Mouse (Mus musculus) adipose tissue, adult 10 weeks (tissue): Measurements from ENCODE around the gene Hoxa5. TPM values are rescaled to one million over a fixed set of nuclear protein-coding genes. Genes with fewer than 3 reads are reported as not detected.

Experiments
- polyA plus RNA-seq: library from polyadenylated mRNA; stranded (reverse); fragments of 350-450 nt; fragmentation: Illumina TruSeq; extraction: RNeasy Lipid Tissue Mini Kit (QIAGEN cat#74804); gene quantifications from one replicate; pipeline ENCODE4 v1.2.3, GENCODE M21; 2014; ENCODE audit warnings: low read depth, low replicate concordance

Gene Hoxa5
- 11.7 TPM for polyA plus RNA-seq

DNA sequence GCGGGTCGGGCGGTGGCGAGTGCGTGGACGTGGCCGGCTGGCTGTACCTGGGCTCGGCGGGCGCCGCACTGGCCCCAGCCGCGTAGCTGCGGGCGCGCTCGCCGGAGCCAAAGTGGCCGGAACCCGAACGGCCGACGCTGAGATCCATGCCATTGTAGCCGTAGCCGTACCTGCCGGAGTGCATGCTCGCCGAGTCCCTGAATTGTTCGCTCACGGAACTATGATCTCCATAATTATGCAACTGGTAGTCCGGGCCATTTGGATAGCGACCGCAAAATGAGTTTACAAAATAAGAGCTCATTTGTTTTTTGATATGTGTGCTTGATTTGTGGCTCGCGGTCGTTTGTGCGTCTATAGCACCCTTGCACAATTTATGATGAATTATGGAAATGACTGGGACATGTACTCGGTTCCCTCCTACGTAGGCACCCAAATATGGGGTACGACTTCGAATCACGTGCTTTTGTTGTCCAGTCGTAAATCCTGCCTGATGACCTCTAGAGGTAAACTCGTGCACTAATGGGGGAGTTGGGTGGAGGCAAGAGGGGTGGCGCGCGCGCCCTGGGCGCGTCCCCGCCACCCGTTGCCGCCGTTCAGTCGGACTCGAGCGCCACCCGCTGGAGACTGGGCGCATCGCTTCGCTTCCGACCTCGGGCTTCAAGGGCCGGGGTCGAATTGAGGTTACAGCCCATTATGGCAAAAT lies at the start of gene Hoxa5:
Gene Hoxa5 (minus strand): TSS at position 538 of the 703 bp plus-strand sequence.

DNA sequence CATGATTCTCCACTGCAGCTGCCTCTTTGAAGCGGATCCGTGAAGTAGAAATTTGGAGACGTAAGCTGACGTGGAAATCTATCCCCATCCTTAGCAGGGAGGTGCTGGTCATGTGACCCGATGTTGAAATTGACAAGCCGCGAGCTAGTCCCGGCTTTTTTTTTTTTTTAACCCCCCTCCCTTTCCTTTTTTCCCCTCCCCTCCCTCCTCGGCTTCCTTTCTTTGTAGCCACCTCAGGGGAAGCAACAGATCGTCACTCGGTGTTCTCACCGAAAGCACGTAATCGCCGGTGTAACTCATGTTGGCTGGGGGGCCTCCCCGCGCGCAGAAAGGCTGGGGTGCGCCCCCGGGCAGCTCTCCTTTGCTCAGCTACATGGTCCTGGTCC lies 41.4 kb upstream of the Hoxa5 start, which contains the start of gene Hoxa11:
Gene Hoxa11 (minus strand): TSS at position 54 of the 386 bp plus-strand sequence.

GRCm38 (mm10) chr6:52240389-52241000 lies 36.1 kb upstream of the Hoxa5 start, which contains the start of gene Hoxa10:
Hoxa10 (minus strand) TSS chr6:52240854.

GRCm38 (mm10) chr6:52230516-52231165 lies 26.3 kb upstream of the Hoxa5 start, which contains the start of gene Hoxa9:
Hoxa9 (minus strand) TSS chr6:52231089.

DNA sequence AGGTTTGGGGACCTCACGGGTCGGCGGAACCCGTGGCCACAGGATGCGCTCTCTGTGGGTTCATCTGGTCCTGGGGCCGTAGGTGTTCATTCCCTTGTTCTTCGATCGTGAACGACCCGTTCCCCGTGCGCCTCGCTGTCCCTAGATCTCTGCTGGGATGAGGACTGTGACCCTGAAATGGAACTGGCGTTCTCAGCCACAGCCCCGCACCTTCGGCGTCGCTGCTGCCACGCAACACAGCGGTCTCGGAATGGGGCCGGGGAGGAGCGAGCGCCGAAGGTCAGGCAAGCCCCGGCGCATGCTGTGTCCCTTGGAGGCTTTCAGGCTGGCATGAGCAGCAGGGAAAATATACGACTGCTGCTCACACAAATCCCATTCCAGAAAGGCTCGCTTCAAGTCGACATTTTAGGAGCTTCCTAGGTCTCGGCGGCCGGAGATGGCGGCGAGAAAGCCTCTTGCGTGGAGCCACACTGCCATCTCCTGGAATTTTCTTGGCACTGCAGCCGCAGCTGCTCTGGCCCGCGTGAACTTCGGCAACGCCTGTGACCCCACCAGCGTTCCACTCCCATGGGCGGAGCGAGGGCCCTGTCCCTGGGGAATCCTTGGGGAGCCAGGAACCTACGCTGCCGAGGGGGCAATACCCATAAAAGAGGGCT lies 17.1 kb upstream of the Hoxa5 start, which contains the start of gene Hoxa7:
Gene Hoxa7 (minus strand): TSS at position 518 of the 656 bp plus-strand sequence.

DNA sequence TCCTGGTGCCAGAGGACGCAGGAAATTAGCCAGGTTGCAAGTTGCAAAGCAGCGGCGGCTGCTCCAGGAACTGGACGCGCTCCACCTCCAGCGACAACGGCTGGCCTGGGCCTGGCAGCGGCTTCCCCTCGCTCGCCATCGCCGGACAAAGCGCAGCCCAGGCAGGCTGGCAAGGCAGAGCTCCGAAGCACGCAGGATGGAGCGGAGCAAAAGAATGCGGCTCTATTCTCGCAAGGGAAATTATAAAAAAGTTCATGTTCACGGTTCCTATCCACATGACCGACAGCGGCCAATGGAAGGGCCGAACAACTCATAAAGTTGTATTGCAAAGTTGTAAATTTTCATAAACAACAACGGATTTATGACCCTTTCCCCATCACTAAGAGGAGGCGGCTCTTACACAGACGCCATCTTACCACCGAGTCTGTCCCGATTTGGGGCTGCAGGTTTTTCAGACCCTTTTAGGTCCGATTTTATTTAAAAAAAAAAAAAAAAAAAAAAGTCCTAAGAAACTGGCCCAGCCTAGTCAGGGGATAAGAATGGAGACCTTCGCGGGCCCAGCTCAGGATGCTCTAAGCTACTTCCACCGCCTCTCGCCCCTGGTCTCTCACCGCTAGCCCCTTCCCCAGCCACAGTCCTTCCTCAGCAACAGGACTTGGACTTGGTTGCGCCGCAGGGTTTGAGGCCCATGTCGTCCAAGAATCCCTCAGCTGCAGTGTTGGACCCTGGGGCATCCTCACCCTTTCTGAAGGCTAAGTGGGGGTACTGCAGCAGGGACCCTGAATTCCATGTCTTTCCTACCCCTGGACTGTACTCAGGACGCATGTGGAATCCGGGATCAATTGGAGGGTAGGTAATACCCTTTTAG lies 9.0 kb upstream of the Hoxa5 start, which contains the start of the genes Hoxa3 and Gm28308:
Gene Hoxa3 (minus strand): TSS at position 218 of the 868 bp plus-strand sequence.
Gene Gm28308 (minus strand): TSS at position 221 of the 868 bp plus-strand sequence.

GRCm38 (mm10) chr6:52208072-52208867 lies 3.9 kb upstream of the Hoxa5 start, which contains the start of gene Hoxa6:
Hoxa6 (minus strand) TSS chr6:52208722.

DNA sequence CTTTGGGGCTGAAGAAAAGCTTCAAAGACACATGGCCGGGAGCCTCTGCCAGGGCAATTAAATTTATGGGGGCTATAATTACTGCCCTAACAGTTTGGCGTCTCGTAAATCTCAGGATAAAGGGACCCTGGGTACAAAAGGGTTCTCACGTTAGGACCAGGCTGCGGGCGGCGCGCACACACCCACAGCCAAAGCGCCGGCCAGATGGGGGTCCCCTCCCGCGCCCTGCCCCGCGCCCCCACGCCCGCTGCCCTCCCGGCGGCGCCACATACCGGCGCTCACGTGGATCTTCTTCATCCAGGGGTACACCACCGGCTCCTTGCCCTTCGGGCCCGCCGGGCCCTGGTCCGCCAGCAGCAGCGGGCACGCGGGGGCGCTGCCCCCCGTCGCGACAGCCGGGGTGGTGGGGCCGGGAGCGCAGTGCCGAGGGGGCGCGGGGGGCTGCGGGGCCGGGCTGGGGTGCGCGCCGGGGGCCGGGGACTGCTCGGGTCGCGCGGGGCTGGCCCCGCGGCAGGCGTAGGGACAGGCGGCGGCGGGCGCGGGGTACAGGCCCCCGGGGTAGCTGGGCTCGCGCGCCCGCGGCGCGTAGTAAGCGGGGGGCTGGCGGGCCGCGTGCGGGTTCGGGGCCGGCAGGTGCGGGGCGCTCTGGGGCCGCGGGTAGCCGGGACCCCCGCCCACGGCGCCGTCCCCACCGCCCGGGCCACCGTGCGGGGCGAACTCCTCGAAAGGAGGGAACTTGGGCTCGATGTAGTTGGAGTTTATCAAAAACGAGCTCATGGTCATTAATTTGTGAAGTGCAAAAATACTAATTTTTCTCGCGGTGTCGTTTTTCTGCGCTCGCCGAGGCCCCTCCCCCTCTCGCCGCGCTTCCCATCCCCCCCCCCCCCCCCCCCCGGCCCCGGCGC lies 13.2 kb downstream of the Hoxa5 start, which contains the start of gene Hoxa4:
Gene Hoxa4 (minus strand): TSS at position 848 of the 905 bp plus-strand sequence.

GRCm38 (mm10) chr6:52177061-52177735 lies 27.2 kb downstream of the Hoxa5 start, which contains the start of gene 5730596B20Rik:
5730596B20Rik (plus strand) TSS chr6:52177498.

GRCm38 (mm10) chr6:52164626-52165440 lies 39.6 kb downstream of the Hoxa5 start, which contains the start of gene Hoxa2:
Hoxa2 (minus strand) TSS chr6:52164831.

GRCm38 (mm10) chr6:52158276-52159051 lies 45.9 kb downstream of the Hoxa5 start, which contains the start of gene Hoxa1:
Hoxa1 (minus strand) TSS chr6:52158317.

Other genes starting within 250 kb of the Hoxa5 start
- 39.8 TPM for gene Skap2, start 192.0 kb downstream of the Hoxa5 start, polyA plus RNA-seq
- gene Hoxa1, start 46.3 kb downstream of the Hoxa5 start, polyA plus RNA-seq, result 1.3 TPM
- 2.7 TPM for gene Hoxa2, start 39.8 kb downstream of the Hoxa5 start, polyA plus RNA-seq
- gene 5730596B20Rik, start 27.1 kb downstream of the Hoxa5 start, polyA plus RNA-seq, result 0.84 TPM
- gene Hoxa4, start 12.8 kb downstream of the Hoxa5 start, polyA plus RNA-seq, result 4.5 TPM
- 5.7 TPM for gene Hoxa6, start 4.1 kb upstream of the Hoxa5 start, polyA plus RNA-seq
- 8.9 TPM for gene Hoxa3, start 8.7 kb upstream of the Hoxa5 start, polyA plus RNA-seq
- gene Gm28308, start 8.8 kb upstream of the Hoxa5 start, polyA plus RNA-seq, result 1.7 TPM
- gene Hoxa7, start 17.3 kb upstream of the Hoxa5 start, polyA plus RNA-seq, result 20.0 TPM
- 7.2 TPM for gene Hoxa9, start 26.5 kb upstream of the Hoxa5 start, polyA plus RNA-seq
- 2.5 TPM for gene Hoxa10, start 36.3 kb upstream of the Hoxa5 start, polyA plus RNA-seq
- gene Hoxa11, start 41.2 kb upstream of the Hoxa5 start, polyA plus RNA-seq, result 0.42 TPM
- gene Hoxa13, start 56.3 kb upstream of the Hoxa5 start, polyA plus RNA-seq, result not detected
- 0.34 TPM for gene Evx1, start 108.9 kb upstream of the Hoxa5 start, polyA plus RNA-seq